Mouse (Mus musculus): ENCODE results near the gene Iqsec1.

Gene Iqsec1

DNA sequence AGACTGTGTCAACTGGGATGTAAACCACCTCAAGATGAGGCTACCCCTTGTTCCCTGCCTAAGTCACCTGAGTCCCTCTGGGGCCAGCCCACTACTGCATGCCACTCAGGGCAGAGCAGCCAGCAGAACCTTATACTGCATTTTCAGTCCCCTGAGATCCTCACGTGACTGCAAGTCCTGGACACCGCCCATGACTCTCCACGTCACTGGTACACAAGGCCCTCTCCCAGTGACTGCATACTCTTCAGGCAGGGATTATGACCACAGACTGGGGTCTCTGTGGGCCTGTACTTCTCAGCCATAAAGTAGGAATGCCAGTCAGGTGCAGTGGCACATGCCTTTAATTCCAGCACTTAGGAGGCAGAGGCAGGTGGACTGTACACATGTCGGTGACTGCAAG, 281.3 kb downstream of the Iqsec1 start:
- DNase-seq (ENCODE audit: extremely low spot score, low spot score), result no peak

GRCm38 (mm10) chr6:90706490-90706889, 282.0 kb downstream of the Iqsec1 start:
- DNase-seq (ENCODE audit: extremely low spot score, low spot score), result no peak

DNA sequence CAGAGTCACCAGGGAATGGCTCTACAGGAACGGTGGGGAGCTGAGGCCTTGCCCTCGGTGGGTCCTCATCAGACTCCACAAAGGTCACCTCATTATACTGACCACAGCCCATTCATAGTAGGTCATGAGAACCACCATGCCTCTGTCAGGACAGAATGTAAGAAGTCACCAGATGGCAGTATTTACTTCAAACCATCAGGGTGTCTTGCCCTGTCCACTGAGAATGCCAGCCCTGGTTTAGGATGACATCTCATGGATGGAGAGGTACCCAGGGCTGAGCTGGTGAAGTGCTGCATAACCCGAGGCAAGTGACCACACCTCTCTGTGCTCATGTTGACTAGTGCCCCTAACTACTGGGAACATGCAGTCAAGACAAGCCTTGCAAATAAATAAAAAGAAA, 282.7 kb downstream of the Iqsec1 start:
- DNase-seq (ENCODE audit: extremely low spot score, low spot score), result no peak

GRCm38 (mm10) chr6:90704705-90705344, 283.7 kb downstream of the Iqsec1 start:
- DNase-seq (ENCODE audit: extremely low spot score, low spot score), result no peak

- DNase-seq (ENCODE audit: extremely low spot score, low spot score), result no peak
Observed at GRCm38 (mm10) chr6:90703782-90704181, 284.7 kb downstream of the Iqsec1 start.

- no peak for DNase-seq (ENCODE audit: extremely low spot score, low spot score)
Observed at GRCm38 (mm10) chr6:90702837-90703735, 285.4 kb downstream of the Iqsec1 start.

GRCm38 (mm10) chr6:90702197-90702596, 286.3 kb downstream of the Iqsec1 start:
- DNase-seq (ENCODE audit: extremely low spot score, low spot score), result no peak

GRCm38 (mm10) chr6:90701391-90701790, 287.1 kb downstream of the Iqsec1 start:
- no peak for DNase-seq (ENCODE audit: extremely low spot score, low spot score)

DNA sequence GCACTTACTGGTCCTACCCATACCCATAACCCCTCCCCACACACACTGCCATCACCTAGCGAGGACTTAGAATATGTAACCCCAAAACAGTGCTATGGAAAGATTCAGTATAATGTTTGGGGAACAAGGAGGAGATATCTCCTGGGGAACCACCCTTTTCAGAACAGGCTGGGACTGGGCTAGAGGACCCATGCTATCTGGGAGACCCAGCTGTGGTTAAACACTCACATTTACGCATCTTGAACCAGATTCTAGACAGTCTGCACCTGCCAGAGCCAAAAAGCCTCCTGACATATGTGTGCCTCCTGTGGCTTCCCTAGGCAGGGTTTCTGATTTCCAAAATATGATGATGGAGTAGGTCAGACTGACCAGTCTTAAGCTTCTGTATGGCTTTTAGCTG, 287.7 kb downstream of the Iqsec1 start:
- DNase-seq (ENCODE audit: extremely low spot score, low spot score), result no peak

- DNase-seq (ENCODE audit: extremely low spot score, low spot score), result no peak
Observed at GRCm38 (mm10) chr6:90700068-90700467, 288.4 kb downstream of the Iqsec1 start.

DNA sequence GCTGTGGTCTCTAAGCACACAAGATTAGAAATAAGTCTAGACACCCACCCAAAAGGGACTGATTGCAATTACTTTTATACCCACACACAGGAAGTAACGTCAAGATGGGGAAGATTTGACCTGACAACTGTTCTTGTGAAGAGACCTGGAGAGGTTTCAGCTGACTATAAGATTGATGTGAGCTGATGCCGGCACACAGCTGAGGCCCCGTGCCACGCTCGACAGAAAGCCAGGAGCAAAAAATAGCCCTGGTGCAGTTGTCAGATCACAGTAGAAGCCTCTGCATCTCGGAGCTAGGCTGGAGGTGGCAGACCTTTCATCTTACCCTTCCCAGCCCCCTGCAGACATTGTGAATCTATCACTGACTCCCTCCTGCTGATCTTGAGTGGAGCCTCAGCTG, 289.6 kb downstream of the Iqsec1 start:
- DNase-seq (ENCODE audit: extremely low spot score, low spot score), result no peak

GRCm38 (mm10) chr6:90695754-90696153, 292.7 kb downstream of the Iqsec1 start:
- DNase-seq (ENCODE audit: extremely low spot score, low spot score), result no peak

DNA sequence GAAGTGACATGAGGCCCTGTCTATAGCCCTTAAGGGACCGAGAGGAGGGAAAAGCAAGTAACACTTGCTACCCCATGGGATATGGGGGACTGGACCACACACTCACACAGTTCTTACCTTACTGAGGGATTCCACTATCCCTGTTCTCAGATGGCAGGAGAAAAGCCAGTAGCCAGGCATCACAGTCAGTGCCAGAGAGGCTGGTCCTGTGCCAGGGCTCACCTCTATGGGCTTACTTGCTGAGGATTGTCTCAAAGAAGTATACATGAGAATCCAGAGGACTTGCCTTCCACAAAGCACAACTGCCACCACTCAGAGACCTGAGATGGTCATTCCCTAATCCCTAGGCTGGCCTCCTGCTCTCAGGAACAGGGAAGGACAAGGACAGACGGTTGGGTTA, 296.1 kb downstream of the Iqsec1 start:
- no peak for DNase-seq (ENCODE audit: extremely low spot score, low spot score)

- no peak for DNase-seq (ENCODE audit: extremely low spot score, low spot score)
Observed at GRCm38 (mm10) chr6:90691935-90692334, 296.6 kb downstream of the Iqsec1 start.

- no peak for DNase-seq (ENCODE audit: extremely low spot score, low spot score)
Observed at GRCm38 (mm10) chr6:90689500-90689899, 299.0 kb downstream of the Iqsec1 start.

- no peak for DNase-seq (ENCODE audit: extremely low spot score, low spot score)
Observed at GRCm38 (mm10) chr6:90688742-90689141, 299.7 kb downstream of the Iqsec1 start.

DNA sequence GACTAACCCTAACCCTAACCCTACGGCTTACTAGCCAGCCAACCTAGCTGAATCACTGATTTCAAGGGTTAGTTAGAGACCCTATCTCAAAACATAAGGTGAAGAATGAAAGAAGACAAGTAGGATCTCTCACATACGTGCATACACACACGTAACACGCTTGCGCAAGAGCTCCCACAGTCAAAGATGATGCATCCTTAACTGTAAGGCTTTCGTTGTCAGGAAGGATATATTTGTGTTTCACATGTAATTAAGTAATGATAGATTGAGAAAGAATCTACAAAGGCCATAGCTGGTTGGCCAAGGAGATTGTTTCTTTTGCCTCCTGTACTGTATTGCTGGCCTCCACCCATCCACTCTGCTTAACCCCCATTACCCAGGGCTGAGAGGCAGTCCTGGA, 300.5 kb downstream of the Iqsec1 start:
- DNase-seq (ENCODE audit: extremely low spot score, low spot score), result no peak

GRCm38 (mm10) chr6:90686812-90687211, 301.7 kb downstream of the Iqsec1 start:
- DNase-seq (ENCODE audit: extremely low spot score, low spot score), result no peak

GRCm38 (mm10) chr6:90683831-90684532, 304.5 kb downstream of the Iqsec1 start:
- no peak for DNase-seq (ENCODE audit: extremely low spot score, low spot score)

DNA sequence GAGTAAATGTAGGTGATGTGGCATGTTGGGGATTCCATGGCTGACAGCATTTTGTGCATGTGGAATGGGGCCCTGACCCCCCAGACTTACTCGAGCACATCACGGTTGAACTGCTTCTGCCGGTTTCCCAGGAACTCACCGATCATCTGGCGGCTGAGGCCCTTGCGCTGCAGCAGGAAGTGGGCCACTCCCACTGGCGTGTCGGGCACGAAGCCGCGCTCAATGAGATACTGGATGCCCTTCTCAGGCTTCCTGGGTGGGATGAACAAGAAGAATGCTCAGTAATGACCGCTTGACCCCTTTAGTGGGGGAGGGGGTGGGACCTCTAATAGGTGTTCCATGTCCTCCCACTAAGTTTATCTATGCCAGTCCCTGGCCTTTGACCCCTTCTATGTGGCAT, 308.1 kb downstream of the Iqsec1 start:
- DNase-seq (ENCODE audit: extremely low spot score, low spot score), result no peak

DNA sequence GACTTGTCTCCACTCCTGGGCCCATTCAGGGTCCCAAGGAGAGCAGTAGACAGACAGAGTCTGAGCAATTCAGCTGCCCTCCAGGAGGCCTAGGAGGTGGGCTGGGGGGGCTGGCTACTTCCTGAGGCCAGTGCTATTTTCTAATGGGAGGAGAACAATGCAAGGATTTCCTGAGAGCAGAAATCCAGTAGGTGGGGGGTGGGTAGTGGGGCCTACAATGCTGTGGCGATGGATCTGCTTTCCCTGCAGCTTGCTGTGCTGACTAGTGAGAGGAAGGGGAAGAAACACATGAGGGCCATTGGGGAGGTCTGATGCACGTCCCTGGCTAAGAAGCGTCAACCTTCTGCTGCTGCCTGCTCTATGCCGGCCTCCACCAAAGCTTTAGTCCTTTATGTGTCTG, 309.7 kb downstream of the Iqsec1 start:
- DNase-seq (ENCODE audit: extremely low spot score, low spot score), result no peak

DNA sequence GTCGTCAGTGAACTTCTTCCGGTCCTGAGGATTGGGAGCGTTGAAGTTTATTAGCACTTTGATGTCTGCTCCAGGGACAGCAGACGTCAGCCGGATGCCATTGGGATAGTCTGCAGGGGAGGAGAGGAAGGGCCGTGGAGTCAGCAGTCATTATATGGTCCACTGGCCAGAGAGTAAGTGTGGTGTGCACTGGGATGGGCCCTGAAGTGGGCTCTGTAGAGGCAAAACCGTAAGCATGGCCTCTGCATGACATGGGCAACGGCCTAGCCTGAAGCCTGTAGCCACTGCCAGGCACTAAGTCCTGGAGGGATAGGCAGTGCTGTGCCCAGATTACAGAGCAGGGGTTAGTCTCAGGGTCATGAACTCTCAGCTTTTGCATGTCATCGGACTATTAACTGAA, 319.8 kb downstream of the Iqsec1 start:
- DNase-seq (ENCODE audit: extremely low spot score, low spot score), result no peak
